Comparison of ENCODE assay signal across 9 mouse cellular contexts in the genomic region with DNA sequence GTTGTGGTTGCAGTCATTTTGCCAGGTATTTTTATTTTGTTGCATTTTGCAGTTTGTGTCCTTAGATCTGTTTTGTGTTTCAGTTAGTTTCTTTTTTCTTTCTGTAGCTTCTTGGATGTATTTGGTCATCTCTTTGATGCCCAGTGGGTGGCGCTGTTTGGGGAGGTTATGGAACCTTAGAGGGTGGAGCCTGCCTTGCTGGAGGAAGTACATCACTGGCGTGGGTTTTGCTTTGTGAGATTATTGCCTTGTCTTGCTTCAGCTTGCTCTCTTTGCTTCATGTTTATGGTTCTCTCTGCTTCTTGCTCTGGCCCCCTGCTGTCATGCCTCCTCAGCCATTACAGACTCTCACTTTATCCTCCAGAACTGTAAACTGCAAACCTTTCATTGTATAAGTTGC. TPM values are rescaled to one million over a fixed set of nuclear protein-coding genes. Genes with fewer than 3 reads are reported as not detected.
DNase-seq lines count a peak whose midpoint lies in the region; ATAC-seq and TF ChIP-seq lines count a peak whose summit lies in the region.
"Had no signal": no experiment of that assay in that cellular context is flagged by ENCODE, and none has a peak within 500 bp of the region (broad histone marks: within the 10 kb centered on the region; RNA-seq: fewer than 3 reads in every experiment).

No protein-coding gene starts in this region.

- peak; percentile 82 for ATAC-seq in inflammation-experienced regulatory T-cells, adult 6 months

- no peak overlapping the region for H3K4me3 ChIP-seq in myocyte
- H3K4me3 ChIP-seq: stomach, embryonic 15.5 days had no signal

- peak; percentile 16 for TF ChIP-seq POLR2A in myocyte (IDR thresholded peaks at IDR 0.05; ENCODE audit: insufficient read length, low read depth)

- peak; percentile 34 for DNase-seq in layer of hippocampus, adult 11-12 months (ENCODE audit: low spot score)
- DNase-seq in layer of hippocampus, adult 9-10 months (ENCODE audit: low spot score), result no peak
- peak; percentile 42 for DNase-seq in ES-CJ7 (ENCODE audit: low read depth, low spot score)
- peak; percentile 9 for DNase-seq in c-Kit-negative CD71-positive TER-119-positive erythroid progenitor cells, embryonic 14.5 days (ENCODE audit: low read depth, low spot score)
- DNase-seq in thymus, postnatal 4 days, result peak; percentile 82
- DNase-seq in layer of hippocampus, adult 9-11 months, result no peak

- H3K36me3 ChIP-seq in myocyte (ENCODE audit: control insufficient read depth, insufficient read depth), result no peaks in the 10 kb centered on the region
- H3K36me3 ChIP-seq: stomach, embryonic 15.5 days had no signal

- no peak overlapping the region for H3ac ChIP-seq in myocyte (ENCODE audit: control insufficient read depth, insufficient read length)

- no peak overlapping the region for H3K4me2 ChIP-seq in myocyte (ENCODE audit: low read depth)
- H3K4me2 ChIP-seq: stomach, embryonic 15.5 days had no signal

- no peaks in the 10 kb centered on the region for H3K79me2 ChIP-seq in myocyte (ENCODE audit: control insufficient read depth, insufficient read depth)

- H3K27me3 ChIP-seq in myocyte (ENCODE audit: control insufficient read depth, insufficient read depth, insufficient read length), result no peaks in the 10 kb centered on the region
- H3K27me3 ChIP-seq: stomach, embryonic 15.5 days had no signal

TF ChIP-seq in myocyte, 11 proteins besides CTCF, POLR2A, EP300 and RAD21:
- TF ChIP-seq POLR2AphosphoS2 (IDR thresholded peaks at IDR 0.05; ENCODE audit: insufficient read length, low read depth) (peak; percentile 33), MYOD1 (IDR thresholded peaks at IDR 0.05; ENCODE audit: control insufficient read depth in 1 of 3, insufficient read length in 2 of 3, low read depth in 2 of 3) (no peak), CEBPB (IDR thresholded peaks at IDR 0.05; ENCODE audit: insufficient read depth, poor library complexity, severe bottlenecking) (peak; percentile 84; the same call in 1 of the 2 replicates), E2F4 (IDR thresholded peaks at IDR 0.05; ENCODE audit: insufficient read depth) (no peak), MAX (IDR thresholded peaks at IDR 0.05; ENCODE audit: low read depth) (no peak)

RNA-seq across cellular contexts. Expression of gene Erich6, which starts 20.3 kb away (rescaled TPM):
- not detected for polyA plus RNA-seq in inflammation-experienced regulatory T-cells, adult 6 months (2017; shearing (Covaris generic))
- polyA plus RNA-seq in myocyte (2012; fragmentation: generic; extraction: Trizol), result 0.20 TPM
- polyA plus RNA-seq: stomach, embryonic 15.5 days had no signal

RNA-seq across cellular contexts. Expression of gene Siah2, which starts 34.8 kb away (rescaled TPM):
- 1 to 10 TPM; 1.4 to 2.8 (median 2.1) TPM for polyA plus RNA-seq in inflammation-experienced regulatory T-cells, adult 6 months (2017; shearing (Covaris generic))
- 31.2 TPM for polyA plus RNA-seq in myocyte (2012; fragmentation: generic; extraction: Trizol)

Comparison
In these comparisons a context has a peak if more than half of its experiments do, and no peak if none do; other contexts are left out.
1. DNase-seq: peak in layer of hippocampus, adult 11-12 months (single experiment), ES-CJ7 (single experiment), c-Kit-negative CD71-positive TER-119-positive erythroid progenitor cells, embryonic 14.5 days (single experiment) and thymus, postnatal 4 days (single experiment); none in layer of hippocampus, adult 9-10 months (single experiment) and layer of hippocampus, adult 9-11 months (single experiment).